Mouse (Mus musculus) olfactory bulb, adult 2 months (tissue): ENCODE measurements around the gene Pgpep1. TPM values are rescaled to one million over a fixed set of nuclear protein-coding genes. Genes with fewer than 3 reads are reported as not detected.

ENCODE experiments used
- H3K27ac ChIP-seq: fragments of 200-500 bp; 2 replicates; pipeline ENCODE4 v1.5.1; 2012; ENCODE audit warnings: low read depth, low read length; ENCODE audit not compliant: insufficient read depth
- H3K4me1 ChIP-seq: fragments of 200-500 bp; 2 replicates; pipeline ENCODE4 v1.6.1; 2012; ENCODE audit warnings: low read length; ENCODE audit not compliant: control insufficient read depth, insufficient read depth
- H3K4me3 ChIP-seq: fragments of 200-500 bp; 2 replicates; pipeline ENCODE4 v1.5.1; 2012; ENCODE audit warnings: mild to moderate bottlenecking, low read depth, low read length, moderate library complexity; ENCODE audit not compliant: insufficient read depth
- CTCF ChIP-seq: fragments of 200-500 bp; IDR thresholded peaks from 2 replicates; pipeline ENCODE4 v1.5.1; 2012; ENCODE audit warnings: low read depth, mild to moderate bottlenecking, low read length, moderate library complexity; ENCODE audit not compliant: insufficient read depth
- POLR2A ChIP-seq: fragments of 200-500 bp; IDR thresholded peaks from 2 replicates; pipeline ENCODE4 v1.6.1; 2012; ENCODE audit warnings: mild to moderate bottlenecking, low read depth, low read length, moderate library complexity; ENCODE audit not compliant: insufficient read depth
- WGBS: fragments of 180-500 bp; shearing (Covaris S2); methylation state at CpG from one replicate; pipeline ENCODE4 v1.1.7; 2018; 5-methylcytosine and 5-hydroxymethylcytosine counted together
- polyA plus RNA-seq: library from polyadenylated mRNA; stranded (reverse); fragments of >200 nt; gene quantifications from 2 replicates; pipeline ENCODE4 v1.2.4, GENCODE M21; 2012; ENCODE audit warnings: low replicate concordance; ENCODE audit not compliant: missing spikeins, insufficient read depth, insufficient read length

Gene Pgpep1
- polyA plus RNA-seq, 1 experiment, result not detected

DNA sequence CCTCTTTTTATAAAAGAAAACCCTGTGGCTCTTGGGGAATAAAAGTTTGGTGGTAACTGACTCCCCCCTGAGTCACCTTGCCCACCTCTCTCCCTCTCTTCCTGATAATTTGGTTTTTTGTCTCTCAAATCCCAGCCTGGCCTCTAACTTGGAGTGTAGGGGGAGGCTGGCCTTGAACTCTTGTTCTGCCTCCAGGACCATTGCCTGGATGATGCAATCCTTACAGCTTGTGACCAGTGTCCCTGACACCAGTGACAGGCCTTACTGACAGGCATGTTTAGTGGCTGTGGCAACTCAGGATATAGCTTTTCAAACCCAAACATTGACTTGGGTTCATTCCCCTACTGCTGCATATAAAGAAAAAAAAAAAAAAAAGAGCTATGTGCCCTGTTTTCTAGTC, 13.4 kb downstream of the Pgpep1 start:
- H3K4me3 ChIP-seq, result no peak overlapping the region
- H3K4me1 ChIP-seq, result peaks cover 5% of the 10 kb centered on the region
- no peak overlapping the region for H3K27ac ChIP-seq
- TF ChIP-seq CTCF (no peak), POLR2A (no peak)

DNA sequence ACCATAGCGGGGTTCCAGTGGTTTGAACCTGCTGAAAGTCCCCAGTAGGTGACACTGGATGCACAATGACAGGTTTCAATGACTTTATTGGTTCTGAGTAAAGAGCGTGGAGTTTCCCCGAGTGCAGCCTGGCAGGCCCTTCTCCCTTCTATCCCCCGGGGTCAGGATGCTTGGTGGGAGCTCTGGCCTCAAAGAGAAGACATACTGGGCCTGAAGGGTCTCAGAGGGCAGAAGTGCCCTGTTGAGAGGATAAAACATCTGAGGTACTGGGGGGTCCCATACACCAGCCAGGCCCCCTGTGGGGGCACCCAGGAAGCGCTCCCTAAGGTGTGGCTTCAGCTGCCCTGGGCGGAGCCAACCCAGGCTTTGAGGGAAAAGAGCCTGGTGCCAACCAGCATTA, 13.8 kb downstream of the Pgpep1 start:
- no peak overlapping the region for H3K4me3 ChIP-seq
- no peak for TF ChIP-seq CTCF
- TF ChIP-seq POLR2A, result no peak
- H3K4me1 ChIP-seq, result peaks cover 5% of the 10 kb centered on the region
- WGBS, result 83% methylated on average over 6 of the region's 6 CpGs
- H3K27ac ChIP-seq, result no peak overlapping the region

DNA sequence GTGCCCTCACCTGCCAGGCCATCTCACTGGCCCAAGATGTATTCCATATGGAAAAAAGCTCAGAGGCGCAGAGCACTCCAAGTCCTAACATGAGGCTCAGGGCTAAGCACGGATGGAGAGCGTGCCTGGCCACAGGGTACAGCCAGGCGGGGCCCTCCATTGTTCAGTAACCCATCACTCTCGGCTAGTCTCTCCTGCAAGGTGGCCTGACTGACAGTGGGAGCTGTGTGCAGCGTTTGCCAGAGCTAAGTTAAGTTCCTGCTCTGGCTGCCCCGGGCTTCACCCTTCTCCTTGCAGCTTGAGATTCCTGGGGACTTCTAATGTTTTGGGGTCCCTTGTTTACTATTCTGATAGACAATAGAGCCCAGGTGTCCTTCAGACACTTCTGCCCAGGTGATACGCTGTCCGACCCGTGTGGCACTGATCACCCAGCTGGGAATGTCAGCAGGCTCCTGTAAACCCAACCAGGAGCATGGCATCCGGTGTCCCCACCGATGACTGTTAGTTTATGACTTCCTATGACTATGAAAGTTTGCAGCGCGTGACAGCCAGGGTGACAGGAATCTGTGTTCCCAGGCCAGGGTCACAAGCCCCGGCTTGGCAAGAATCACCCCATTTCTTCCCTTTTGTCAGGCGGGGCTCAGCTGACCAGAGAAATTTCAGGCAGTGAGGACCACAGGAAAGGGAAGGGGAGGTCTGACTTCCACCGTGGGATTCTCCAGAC, 14.5 kb downstream of the Pgpep1 start:
- H3K4me1 ChIP-seq, result peaks cover 5% of the 10 kb centered on the region
- 68% methylated on average over 17 of the region's 17 CpGs for WGBS
- H3K4me3 ChIP-seq, result no peak overlapping the region
- TF ChIP-seq CTCF (no peak), POLR2A (no peak)
- no peak overlapping the region for H3K27ac ChIP-seq

DNA sequence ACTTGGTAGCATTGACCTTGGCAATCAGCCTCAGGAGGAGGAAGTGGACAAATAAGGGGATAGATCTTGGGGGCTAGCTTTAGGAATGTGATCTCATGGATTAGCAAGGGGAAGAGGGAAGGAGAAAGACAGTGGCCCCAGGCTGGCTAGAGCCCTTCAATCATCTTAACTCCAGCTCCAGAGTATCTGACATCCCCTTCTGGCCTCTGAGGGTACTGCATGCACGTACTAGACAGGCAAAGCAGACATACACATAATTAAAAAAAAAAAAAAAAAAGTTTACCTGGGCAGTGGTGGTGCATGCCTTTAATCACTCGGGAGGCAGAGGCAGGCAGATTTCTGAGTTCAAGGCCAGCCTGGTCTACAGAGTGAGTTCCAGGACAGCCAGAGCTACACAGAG, 16.1 kb downstream of the Pgpep1 start:
- 95% methylated on average over 2 of the region's 2 CpGs for WGBS
- Histone ChIP-seq H3K27ac (no peak overlapping the region), H3K4me3 (no peak overlapping the region), H3K4me1 (no peaks in the 10 kb centered on the region)
- TF ChIP-seq POLR2A (no peak), CTCF (no peak)

DNA sequence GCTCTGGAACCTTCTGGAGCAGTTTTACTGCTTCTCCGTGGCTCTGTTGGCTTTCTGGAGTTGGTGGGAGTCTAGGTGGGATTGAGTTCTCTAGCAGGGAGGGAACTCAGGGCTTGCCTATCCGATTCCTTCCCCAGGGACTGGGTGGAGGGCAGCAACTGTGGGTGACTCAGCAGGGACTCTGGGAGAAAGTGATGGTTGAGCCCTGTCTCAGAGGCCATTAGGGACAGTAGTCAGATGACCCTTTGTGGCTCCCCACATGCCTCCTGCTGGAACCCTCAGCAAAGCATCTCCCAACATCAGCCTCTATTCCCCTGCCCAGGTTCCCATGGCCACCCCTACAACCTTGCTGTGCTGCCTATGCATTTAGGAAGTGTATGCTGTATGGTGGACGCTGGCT, 17.2 kb downstream of the Pgpep1 start:
- no peak for TF ChIP-seq POLR2A
- no peak for TF ChIP-seq CTCF
- Histone ChIP-seq H3K27ac (no peak overlapping the region), H3K4me1 (no peaks in the 10 kb centered on the region), H3K4me3 (no peak overlapping the region)
- WGBS, result 75% methylated on average over 3 of the region's 3 CpGs

DNA sequence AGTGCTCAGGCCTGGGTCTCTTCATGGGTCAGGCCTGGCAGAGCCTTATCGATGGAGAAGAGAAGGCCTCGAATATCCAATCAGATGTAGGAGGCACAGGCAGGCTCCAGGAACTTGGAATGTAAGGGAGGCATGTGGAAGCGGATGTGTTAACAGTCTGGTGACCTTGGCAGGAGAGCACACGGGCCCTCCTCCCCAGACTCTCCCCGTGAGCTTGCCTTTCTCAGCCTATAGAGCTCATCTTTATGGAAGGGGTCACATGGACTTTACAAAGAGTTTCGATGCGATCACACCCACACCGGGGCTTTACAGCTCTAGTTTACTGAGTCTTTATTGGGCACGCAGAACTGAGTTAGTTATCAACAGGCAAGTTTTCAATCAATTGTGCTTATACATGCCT, 21.4 kb downstream of the Pgpep1 start:
- H3K4me1 ChIP-seq, result no peaks in the 10 kb centered on the region
- TF ChIP-seq CTCF (no peak), POLR2A (no peak)
- WGBS, result 84% methylated on average over 9 of the region's 9 CpGs
- no peak overlapping the region for H3K4me3 ChIP-seq
- H3K27ac ChIP-seq, result no peak overlapping the region

DNA sequence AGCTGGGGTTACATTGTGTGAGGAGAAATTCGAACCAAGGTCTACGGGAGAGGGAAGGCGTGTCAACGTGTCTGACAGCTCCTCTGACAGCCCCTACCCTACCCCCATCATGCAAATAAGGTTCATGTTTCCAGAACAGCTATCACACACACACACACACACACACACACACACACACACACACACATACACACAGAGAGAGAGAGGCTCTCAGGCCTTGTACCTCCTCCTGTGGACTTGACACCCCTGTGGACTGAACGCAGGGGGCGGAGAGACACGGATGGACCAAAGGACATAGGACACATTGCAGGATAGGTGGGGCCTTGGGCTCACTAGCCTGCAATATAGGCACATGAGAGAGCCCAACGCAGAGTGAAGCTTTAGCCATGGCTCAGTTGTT, 23.4 kb downstream of the Pgpep1 start:
- no peak overlapping the region for H3K27ac ChIP-seq
- TF ChIP-seq POLR2A (no peak), CTCF (no peak)
- no peaks in the 10 kb centered on the region for H3K4me1 ChIP-seq
- no peak overlapping the region for H3K4me3 ChIP-seq
- 81% methylated on average over 8 of the region's 8 CpGs for WGBS

DNA sequence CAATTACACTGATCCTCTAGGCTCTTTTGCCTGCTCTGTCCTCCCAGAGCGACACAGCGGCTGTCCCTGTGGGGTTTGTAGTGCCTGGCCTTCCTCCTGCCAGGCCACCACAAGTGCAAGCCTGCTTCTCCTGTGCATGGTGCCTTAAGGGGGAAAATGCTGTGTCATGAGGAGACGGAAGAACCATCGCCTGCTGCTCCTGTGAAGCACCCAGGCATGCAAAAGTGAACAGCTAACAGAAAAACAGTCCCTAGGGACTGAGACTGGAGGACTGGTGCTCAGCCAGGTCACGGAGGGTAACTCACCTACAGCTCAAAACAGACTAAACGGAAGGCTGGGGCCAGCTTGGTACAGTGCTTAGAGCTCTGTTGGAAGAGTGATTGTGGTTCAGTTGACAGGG, 24.7 kb downstream of the Pgpep1 start:
- H3K4me1 ChIP-seq, result peaks cover 10% of the 10 kb centered on the region
- TF ChIP-seq POLR2A, result no peak
- WGBS, result 86% methylated on average over 6 of the region's 6 CpGs
- H3K27ac ChIP-seq, result no peak overlapping the region
- no peak overlapping the region for H3K4me3 ChIP-seq

DNA sequence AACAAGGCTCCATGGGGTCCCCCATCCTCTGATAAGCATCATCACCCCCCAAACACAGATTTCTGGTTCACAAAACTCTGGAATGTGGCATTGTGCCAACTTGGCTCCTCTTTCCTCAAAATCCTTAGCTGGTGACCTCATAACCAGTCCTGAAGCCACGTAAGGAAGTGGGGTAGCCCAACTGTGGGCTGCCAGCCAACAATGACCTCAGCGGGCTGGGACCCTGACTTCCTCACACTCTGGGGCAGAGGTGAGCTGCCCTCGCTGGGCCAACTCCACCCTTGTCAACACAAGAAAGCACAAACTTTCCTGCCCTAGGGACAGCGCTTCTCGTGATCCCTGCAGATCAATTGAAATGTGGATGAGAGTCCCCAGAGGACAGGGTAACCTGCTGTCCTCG, 26.1 kb downstream of the Pgpep1 start:
- no peak overlapping the region for H3K4me3 ChIP-seq
- TF ChIP-seq POLR2A (no peak), CTCF (no peak)
- peaks cover 22% of the 10 kb centered on the region for H3K4me1 ChIP-seq
- WGBS, result 61% methylated on average over 6 of the region's 6 CpGs
- no peak overlapping the region for H3K27ac ChIP-seq
